ENCODE assay signal across 9 mouse cellular contexts in genomic region chr3:29726376-29726967, GRCm38 (mm10).
DNase-seq lines count a peak whose midpoint lies in the region; ATAC-seq lines count a peak whose summit lies in the region.
"Had no signal": no experiment of that assay in that cellular context is flagged by ENCODE, and none has a peak within 500 bp of the region (broad histone marks: within the 10 kb centered on the region; RNA-seq: fewer than 3 reads in every experiment).

No protein-coding gene starts in this region.

- no peak overlapping the region for H3K4me3 ChIP-seq in hindbrain, embryonic 13.5 days
- H3K4me3 ChIP-seq in hindbrain, embryonic 12.5 days: no peak overlapping the region
- H3K4me3 ChIP-seq in hindbrain, embryonic 16.5 days (ENCODE audit: low read length): no peak overlapping the region
- H3K4me3 ChIP-seq: liver, embryonic 13.5 days had no signal

- no peaks in the 10 kb centered on the region for H3K9me3 ChIP-seq in hindbrain, embryonic 13.5 days
- H3K9me3 ChIP-seq in hindbrain, embryonic 12.5 days (replicated peaks): no peaks in the 10 kb centered on the region
- H3K9me3 ChIP-seq in hindbrain, embryonic 16.5 days (ENCODE audit: control insufficient read depth, low read length): no peaks in the 10 kb centered on the region
- H3K9me3 ChIP-seq: liver, embryonic 13.5 days had no signal

- H3K9ac ChIP-seq in hindbrain, embryonic 13.5 days: no peak overlapping the region
- no peak overlapping the region for H3K9ac ChIP-seq in hindbrain, embryonic 12.5 days
- H3K9ac ChIP-seq in hindbrain, embryonic 16.5 days (ENCODE audit: low read depth, low read length): no peak overlapping the region
- H3K9ac ChIP-seq: liver, embryonic 13.5 days had no signal

- DNase-seq in right cerebral cortex, adult 18-20 months: peak; percentile 19
- DNase-seq in right cerebral cortex, postnatal 25 days: no peak
- DNase-seq in natural killer cell, adult 2 months (ENCODE audit: low spot score in 2 of 2): no peak
- no peak for DNase-seq in spleen, postnatal 4 days (ENCODE audit: low spot score in 2 of 2)
- DNase-seq in cerebellum, adult 11 months: no peak
- DNase-seq: liver, embryonic 13.5 days had no signal

- H3K27me3 ChIP-seq in hindbrain, embryonic 13.5 days: peaks cover 4% of the 10 kb centered on the region; the same call in 1 of the 2 replicates
- H3K27me3 ChIP-seq in hindbrain, embryonic 12.5 days: no peaks in the 10 kb centered on the region
- H3K27me3 ChIP-seq in hindbrain, embryonic 16.5 days (replicated peaks; ENCODE audit: control insufficient read depth, insufficient read depth, low read length): no peaks in the 10 kb centered on the region; the same call in 1 of the 2 replicates
- H3K27me3 ChIP-seq: liver, embryonic 13.5 days had no signal

- peak; percentile 80; the same call in 1 of the 2 replicates for ATAC-seq in hindbrain, embryonic 13.5 days (ENCODE audit: low FRiP score)
- no peak; the same call in 1 of the 2 replicates for ATAC-seq in hindbrain, embryonic 12.5 days (ENCODE audit: low FRiP score)
- ATAC-seq in hindbrain, embryonic 16.5 days: peak; percentile 92

- no peak overlapping the region for H3K4me2 ChIP-seq in hindbrain, embryonic 13.5 days
- no peak overlapping the region for H3K4me2 ChIP-seq in hindbrain, embryonic 12.5 days (replicated peaks)
- no peak overlapping the region for H3K4me2 ChIP-seq in hindbrain, embryonic 16.5 days (ENCODE audit: low read length)
- H3K4me2 ChIP-seq: liver, embryonic 13.5 days had no signal

- no peaks in the 10 kb centered on the region for H3K36me3 ChIP-seq in hindbrain, embryonic 13.5 days
- no peaks in the 10 kb centered on the region for H3K36me3 ChIP-seq in hindbrain, embryonic 12.5 days
- no peaks in the 10 kb centered on the region for H3K36me3 ChIP-seq in hindbrain, embryonic 16.5 days (ENCODE audit: control insufficient read depth, insufficient read depth, low read length)
- H3K36me3 ChIP-seq: liver, embryonic 13.5 days had no signal

- no peaks in the 10 kb centered on the region for H3K4me1 ChIP-seq in hindbrain, embryonic 13.5 days (replicated peaks)
- no peaks in the 10 kb centered on the region for H3K4me1 ChIP-seq in hindbrain, embryonic 12.5 days
- H3K4me1 ChIP-seq in hindbrain, embryonic 16.5 days (ENCODE audit: control insufficient read depth, insufficient read depth, low read depth, low read length): no peaks in the 10 kb centered on the region
- H3K4me1 ChIP-seq: liver, embryonic 13.5 days had no signal

- WGBS in hindbrain, embryonic 13.5 days: 63% methylated on average over 8 of the region's 8 CpGs
- WGBS in hindbrain, embryonic 12.5 days: 60% methylated on average over 8 of the region's 8 CpGs
- 62% methylated on average over 8 of the region's 8 CpGs for WGBS in hindbrain, embryonic 16.5 days

- no peak overlapping the region for H3K27ac ChIP-seq in hindbrain, embryonic 13.5 days
- H3K27ac ChIP-seq in hindbrain, embryonic 12.5 days: no peak overlapping the region
- H3K27ac ChIP-seq in hindbrain, embryonic 16.5 days (ENCODE audit: low read depth, low read length): no peak overlapping the region
- H3K27ac ChIP-seq: liver, embryonic 13.5 days had no signal
